Mouse (Mus musculus) CD4-positive helper T cell, adult 2 months (primary cell): Measurements from ENCODE around the gene Toporsl.

ENCODE experiments used
- DNase-seq: peaks from one replicate; pipeline ENCODE4 v3.0.0-alpha.2; 2012; ENCODE audit warnings: low read depth, missing footprints, low spot score

Gene Toporsl

GRCm38 (mm10) chr4:52595927-52596326 is at the start of gene Toporsl:
Toporsl (plus strand) TSS chr4:52596274.
- no peak for DNase-seq

GRCm38 (mm10) chr4:52557672-52558071 is 38.4 kb upstream of the Toporsl start:
- no peak for DNase-seq

GRCm38 (mm10) chr4:52558080-52558479 is 38.0 kb upstream of the Toporsl start:
- DNase-seq, result no peak

- DNase-seq, result no peak
Observed at GRCm38 (mm10) chr4:52563859-52564258, 32.2 kb upstream of the Toporsl start.

- no peak for DNase-seq
Observed at GRCm38 (mm10) chr4:52586194-52586734, 9.8 kb upstream of the Toporsl start.

GRCm38 (mm10) chr4:52593821-52594356 is 2.2 kb upstream of the Toporsl start:
- DNase-seq, result no peak

GRCm38 (mm10) chr4:52594632-52595031 is 1.4 kb upstream of the Toporsl start:
- no peak for DNase-seq

- no peak for DNase-seq
Observed at GRCm38 (mm10) chr4:52598180-52598881, 2.3 kb downstream of the Toporsl start.

- DNase-seq, result no peak
Observed at GRCm38 (mm10) chr4:52606923-52607322, 10.8 kb downstream of the Toporsl start.

- no peak for DNase-seq
Observed at GRCm38 (mm10) chr4:52634986-52635385, 38.9 kb downstream of the Toporsl start.

GRCm38 (mm10) chr4:52647791-52648190 is 51.7 kb downstream of the Toporsl start:
- DNase-seq, result no peak

GRCm38 (mm10) chr4:52659701-52660100 is 63.6 kb downstream of the Toporsl start:
- no peak for DNase-seq

- no peak for DNase-seq
Observed at GRCm38 (mm10) chr4:52660701-52661117, 64.6 kb downstream of the Toporsl start.

GRCm38 (mm10) chr4:52661311-52661710 is 65.2 kb downstream of the Toporsl start:
- no peak for DNase-seq
